Mouse (Mus musculus) C2C12 (cell line): ENCODE measurements at regions not wholly inside any gene's neighbourhood (a gene's known extent, or its start where the extent isn't known, plus 50 kb on each side); places are given as distances from the start of the nearest gene placed in this dataset.

Source experiments
- H3K27me3 ChIP-seq: one replicate; pipeline ENCODE4 v1.6.1; 2011; ENCODE audit not compliant: control insufficient read depth, insufficient read depth, insufficient read length
- H3K36me3 ChIP-seq: one replicate; pipeline ENCODE4 v1.6.1; 2011; ENCODE audit not compliant: control insufficient read depth, insufficient read depth
- H3K4me3 ChIP-seq: one replicate; pipeline ENCODE4 v1.5.1; 2011; ENCODE audit warnings: mild to moderate bottlenecking, control low read depth; ENCODE audit not compliant: poor library complexity, insufficient read depth, severe bottlenecking
- H3K79me2 ChIP-seq: one replicate; pipeline ENCODE4 v1.6.1; 2011; ENCODE audit not compliant: control insufficient read depth, insufficient read depth
- H3K79me3 ChIP-seq: one replicate; pipeline ENCODE4 v1.6.1; 2011; ENCODE audit warnings: low read depth, control low read depth
- H3ac ChIP-seq: one replicate; pipeline ENCODE3; 2011; ENCODE audit warnings: low read depth; ENCODE audit not compliant: control insufficient read depth, insufficient read length
- CEBPB ChIP-seq: IDR thresholded peaks from one replicate; pipeline ENCODE4 v1.6.1; 2011; ENCODE audit warnings: low read depth, mild to moderate bottlenecking, control low read depth, moderate library complexity
- CTCF ChIP-seq: IDR thresholded peaks from one replicate; pipeline ENCODE4 v1.5.1; 2011; ENCODE audit not compliant: control insufficient read depth, insufficient read depth, insufficient read length
- FOSL1 ChIP-seq: IDR thresholded peaks from one replicate; pipeline ENCODE4 v1.8.0; 2011; ENCODE audit warnings: mild to moderate bottlenecking, low read length; ENCODE audit not compliant: poor library complexity, insufficient read depth, severe bottlenecking
- MAX ChIP-seq: IDR thresholded peaks from one replicate; pipeline ENCODE4 v1.6.1; 2011; ENCODE audit warnings: mild to moderate bottlenecking, control low read depth
- MYOD1 ChIP-seq: IDR thresholded peaks from one replicate; pipeline ENCODE4 v1.6.1; 2011; ENCODE audit warnings: low read depth; ENCODE audit not compliant: control insufficient read depth, insufficient read length
- MYOG ChIP-seq: IDR thresholded peaks from one replicate; pipeline ENCODE4 v1.6.1; 2011; ENCODE audit not compliant: control insufficient read depth, insufficient read length; ENCODE audit errors: extremely low read depth
- USF1 ChIP-seq: IDR thresholded peaks from one replicate; pipeline ENCODE4 v1.6.1; 2011; ENCODE audit warnings: low read depth, mild to moderate bottlenecking, control low read depth, moderate library complexity

DNA sequence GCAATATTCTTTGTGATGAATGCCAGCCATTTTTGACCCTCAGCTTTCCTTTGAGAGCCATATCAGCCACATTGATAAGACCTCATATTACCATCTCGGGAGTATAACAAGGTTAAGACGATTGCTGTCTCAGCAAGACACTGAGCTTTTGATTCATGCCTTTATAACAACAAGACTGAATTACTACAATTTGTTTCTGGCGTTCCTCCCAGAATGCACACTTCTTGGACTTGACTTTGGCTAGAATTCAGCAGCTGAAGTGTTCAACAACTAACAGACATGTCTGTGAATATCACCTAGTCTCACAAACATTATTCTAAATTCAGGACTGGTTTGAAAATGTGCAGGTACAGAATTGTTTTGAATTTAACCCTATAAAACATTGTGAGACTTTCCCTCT lies 324.5 kb downstream of the Dnajb9 start:
- no peaks in the 10 kb centered on the region for H3K36me3 ChIP-seq
- no peak for TF ChIP-seq MYOD1
- no peak overlapping the region for H3ac ChIP-seq
- no peaks in the 10 kb centered on the region for H3K79me3 ChIP-seq
- no peaks in the 10 kb centered on the region for H3K79me2 ChIP-seq
- H3K27me3 ChIP-seq = no peaks in the 10 kb centered on the region
- no peak overlapping the region for H3K4me3 ChIP-seq

DNA sequence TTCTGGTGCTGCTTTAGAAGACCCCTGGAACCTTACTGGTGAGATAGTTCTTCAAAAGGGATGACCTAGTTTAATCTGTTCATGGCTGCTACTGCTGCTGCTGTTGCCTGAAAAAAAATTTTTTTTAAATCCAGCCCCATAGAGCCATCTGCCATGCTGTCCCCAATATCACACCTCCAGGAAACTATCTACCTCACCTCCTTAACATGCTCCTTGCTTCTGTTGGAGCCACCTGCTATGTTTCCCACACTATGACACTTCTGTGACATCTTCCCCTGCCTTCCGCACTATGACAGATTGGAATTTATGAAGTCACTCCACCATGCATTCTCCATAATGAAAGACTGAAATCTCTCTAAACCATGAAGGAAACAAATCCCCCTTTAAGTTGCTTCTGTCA lies 349.6 kb downstream of the Dnajb9 start:
- no peak overlapping the region for H3K4me3 ChIP-seq
- H3K36me3 ChIP-seq = no peaks in the 10 kb centered on the region
- H3ac ChIP-seq = no peak overlapping the region
- no peaks in the 10 kb centered on the region for H3K79me2 ChIP-seq
- no peaks in the 10 kb centered on the region for H3K27me3 ChIP-seq
- TF ChIP-seq USF1 (no peak), FOSL1 (no peak), MAX (no peak), MYOD1 (no peak), MYOG (no peak), CEBPB (no peak)
- H3K79me3 ChIP-seq = no peaks in the 10 kb centered on the region

- no peak overlapping the region for H3ac ChIP-seq
- H3K79me2 ChIP-seq = no peaks in the 10 kb centered on the region
- TF ChIP-seq CTCF = no peak
- no peak for TF ChIP-seq CEBPB
- TF ChIP-seq MAX = no peak
- TF ChIP-seq USF1 = no peak
- TF ChIP-seq MYOG = no peak
- TF ChIP-seq FOSL1 = no peak
- no peak for TF ChIP-seq MYOD1
- H3K79me3 ChIP-seq = no peaks in the 10 kb centered on the region
- H3K36me3 ChIP-seq = no peaks in the 10 kb centered on the region
- H3K4me3 ChIP-seq = no peak overlapping the region
- no peaks in the 10 kb centered on the region for H3K27me3 ChIP-seq
Observed at GRCm38 (mm10) chr12:43856370-43856769, 353.8 kb downstream of the Dnajb9 start.

DNA sequence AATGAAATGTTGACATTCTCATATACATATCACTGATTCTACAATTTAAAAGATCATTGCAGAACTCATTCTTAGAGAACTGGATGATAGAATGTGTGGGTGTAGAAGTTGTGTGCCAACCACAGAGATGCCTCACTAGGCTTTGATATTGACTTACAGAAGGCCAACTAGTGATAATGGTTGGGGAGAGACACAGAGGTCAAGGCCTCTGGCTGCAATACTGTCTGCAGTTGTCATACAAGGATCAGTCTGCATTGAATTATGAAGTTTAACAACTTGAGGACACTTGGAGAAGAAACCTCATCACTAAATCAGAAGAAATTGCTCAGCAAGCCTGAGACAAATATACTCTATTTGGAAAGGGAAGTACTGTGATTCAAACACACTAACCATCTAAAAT lies 357.9 kb downstream of the Dnajb9 start:
- Histone ChIP-seq H3K36me3 (no peaks in the 10 kb centered on the region), H3K79me2 (no peaks in the 10 kb centered on the region), H3ac (no peak overlapping the region), H3K4me3 (no peak overlapping the region), H3K79me3 (no peaks in the 10 kb centered on the region), H3K27me3 (no peaks in the 10 kb centered on the region)
- no peak for TF ChIP-seq MAX
- no peak for TF ChIP-seq MYOD1
- TF ChIP-seq CEBPB = no peak
- no peak for TF ChIP-seq CTCF
- no peak for TF ChIP-seq USF1
- no peak for TF ChIP-seq MYOG
- TF ChIP-seq FOSL1 = no peak

- no peaks in the 10 kb centered on the region for H3K79me3 ChIP-seq
- TF ChIP-seq MAX = no peak
- TF ChIP-seq MYOD1 = no peak
- no peak for TF ChIP-seq USF1
- no peak for TF ChIP-seq FOSL1
- TF ChIP-seq CTCF = no peak
- TF ChIP-seq MYOG = no peak
- no peak for TF ChIP-seq CEBPB
- H3K36me3 ChIP-seq = no peaks in the 10 kb centered on the region
- H3K4me3 ChIP-seq = no peak overlapping the region
- H3K27me3 ChIP-seq = no peaks in the 10 kb centered on the region
- H3ac ChIP-seq = no peak overlapping the region
- H3K79me2 ChIP-seq = no peaks in the 10 kb centered on the region
Observed at GRCm38 (mm10) chr12:43851264-43852009, 358.7 kb downstream of the Dnajb9 start.

GRCm38 (mm10) chr12:43843907-43844537 lies 366.1 kb downstream of the Dnajb9 start:
- no peak overlapping the region for H3ac ChIP-seq
- H3K27me3 ChIP-seq = no peaks in the 10 kb centered on the region
- H3K79me3 ChIP-seq = no peaks in the 10 kb centered on the region

More at GRCm38 (mm10) chr12:43843907-43844537, 366.1 kb downstream of the Dnajb9 start:
- no peaks in the 10 kb centered on the region for H3K79me2 ChIP-seq
- no peak overlapping the region for H3K4me3 ChIP-seq
- no peaks in the 10 kb centered on the region for H3K36me3 ChIP-seq
- no peak for TF ChIP-seq FOSL1
